Mouse (Mus musculus): Measurements from ENCODE around the gene Pip4k2b. TPM values are rescaled to one million over a fixed set of nuclear protein-coding genes. Genes with fewer than 3 reads are reported as not detected.
"Not testable (repeated sequence)": the region's sequence is repeated elsewhere in the genome, so short reads cannot be mapped to it uniquely, and the experiment has no call there.

The Pip4k2b gene
- total RNA-seq, 1 experiment from 2014 or later = 29.0 TPM

DNA sequence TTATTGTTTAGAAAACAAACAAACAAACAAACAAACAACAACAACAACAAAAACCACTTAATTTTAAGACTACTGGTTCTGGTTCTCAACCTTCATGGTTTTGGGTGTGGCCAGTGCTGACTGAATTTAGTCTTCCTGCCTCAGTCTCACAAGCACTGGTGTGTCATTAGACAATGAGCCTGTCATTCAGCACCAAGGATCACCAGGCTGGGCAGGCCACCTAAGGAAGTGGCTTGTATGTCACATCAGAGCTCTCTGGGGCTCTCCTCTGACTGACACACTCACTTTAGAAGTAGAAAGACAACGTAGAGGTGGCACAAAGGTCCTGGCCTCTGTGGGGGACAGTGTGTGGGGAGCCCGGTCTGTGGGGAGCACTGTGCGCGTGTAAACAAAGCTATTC lies 25.5 kb downstream of the Pip4k2b start:
- ATAC-seq (ENCODE audit: extremely low read depth, insufficient number of reproducible peaks, low FRiP score, poor library complexity, severe bottlenecking) = peak; percentile 23; the same call in 1 of the 2 replicates

DNA sequence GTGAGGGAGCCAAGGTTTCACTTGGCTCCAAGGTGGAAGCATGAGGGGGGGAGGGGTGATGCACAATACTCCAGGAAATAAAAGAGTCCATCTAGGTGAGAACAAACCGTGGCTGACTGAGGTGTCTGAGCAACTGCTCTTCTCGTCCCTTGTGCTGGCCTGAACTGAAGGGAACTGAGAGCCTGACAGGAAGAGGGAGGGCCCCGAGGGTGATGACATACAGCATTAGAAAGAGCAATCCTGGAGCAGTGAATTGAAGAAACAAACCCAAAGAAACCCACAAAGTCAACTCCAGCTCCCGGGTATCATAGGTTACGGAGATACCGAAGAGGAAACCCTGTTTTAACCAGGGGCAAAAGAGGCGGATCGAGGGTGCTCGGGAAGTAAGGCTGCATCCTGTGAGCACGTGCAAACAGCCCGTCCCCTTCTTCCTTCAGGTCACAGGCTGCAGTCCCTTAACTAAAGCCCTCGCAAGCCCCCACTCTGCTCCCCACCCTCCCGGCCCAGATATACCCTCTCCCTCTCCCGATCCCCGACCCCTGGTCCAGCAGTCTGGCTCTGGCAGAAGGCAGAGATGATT lies 26.1 kb downstream of the Pip4k2b start:
- ATAC-seq (ENCODE audit: extremely low read depth, insufficient number of reproducible peaks, low FRiP score, poor library complexity, severe bottlenecking) = peak; percentile 59

DNA sequence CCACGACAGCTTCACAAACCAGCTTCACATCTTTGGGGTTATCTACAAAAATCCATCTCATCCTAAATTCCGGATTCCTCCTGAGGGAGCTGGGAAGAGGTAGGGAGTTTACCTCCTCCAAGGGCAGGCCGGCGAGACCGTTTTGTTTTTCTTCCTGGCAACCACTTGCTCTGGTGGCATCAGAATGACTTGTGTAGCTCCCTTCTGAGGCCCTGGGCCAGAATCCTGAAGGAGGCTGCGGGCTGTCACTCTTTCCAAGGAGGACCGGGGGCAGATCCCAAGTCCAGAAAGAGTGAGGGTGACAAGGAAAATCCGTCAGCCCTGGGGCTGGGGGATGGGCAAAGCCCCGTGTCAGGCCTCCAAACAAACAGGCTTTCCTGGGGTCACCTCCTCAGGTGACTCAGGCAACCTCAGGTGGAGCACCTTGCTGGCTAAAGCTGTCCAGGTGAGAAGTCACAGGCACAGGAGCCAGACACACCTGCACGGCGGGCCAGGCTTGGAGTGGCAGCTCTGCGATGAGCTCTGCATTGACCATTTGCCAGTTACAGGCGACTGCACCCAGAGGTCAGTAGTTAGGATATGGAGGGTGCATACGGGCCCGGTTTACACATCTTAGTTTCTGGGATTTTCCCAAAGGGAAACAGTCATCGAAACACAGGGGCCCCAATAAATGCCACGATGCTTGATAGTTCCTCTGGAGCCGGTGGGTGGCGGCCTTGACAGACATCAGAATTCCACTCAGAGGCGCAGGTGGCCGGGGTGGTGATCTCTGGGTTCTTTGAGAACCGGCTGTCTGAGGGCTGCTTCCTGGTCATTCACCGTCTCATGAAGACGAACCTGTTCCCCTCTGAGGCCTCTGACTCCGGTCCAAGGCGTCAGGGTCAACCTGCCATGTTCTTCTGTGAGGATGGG lies 26.9 kb downstream of the Pip4k2b start:
- ATAC-seq (ENCODE audit: extremely low read depth, insufficient number of reproducible peaks, low FRiP score, poor library complexity, severe bottlenecking) = no peak

DNA sequence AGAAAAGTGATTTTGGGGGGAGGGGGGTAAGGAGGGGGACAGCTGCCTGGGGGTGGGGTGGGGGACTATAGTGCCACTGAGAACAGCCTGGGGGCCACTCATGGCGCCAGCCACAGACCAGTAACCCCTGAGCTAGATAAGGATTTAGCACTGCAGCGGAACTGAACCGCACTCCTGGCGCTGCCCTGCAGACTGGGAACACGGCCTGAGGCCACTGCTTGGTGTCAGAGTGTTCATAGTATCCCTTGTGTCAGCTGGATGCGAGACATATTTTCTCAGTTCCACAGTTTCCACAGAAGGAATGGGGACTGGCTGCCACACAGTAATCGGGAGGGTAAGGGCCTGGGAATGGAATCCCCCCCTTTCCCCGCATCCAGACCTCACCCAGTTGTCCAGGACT lies 28.5 kb downstream of the Pip4k2b start:
- no peak for ATAC-seq (ENCODE audit: extremely low read depth, insufficient number of reproducible peaks, low FRiP score, poor library complexity, severe bottlenecking)

DNA sequence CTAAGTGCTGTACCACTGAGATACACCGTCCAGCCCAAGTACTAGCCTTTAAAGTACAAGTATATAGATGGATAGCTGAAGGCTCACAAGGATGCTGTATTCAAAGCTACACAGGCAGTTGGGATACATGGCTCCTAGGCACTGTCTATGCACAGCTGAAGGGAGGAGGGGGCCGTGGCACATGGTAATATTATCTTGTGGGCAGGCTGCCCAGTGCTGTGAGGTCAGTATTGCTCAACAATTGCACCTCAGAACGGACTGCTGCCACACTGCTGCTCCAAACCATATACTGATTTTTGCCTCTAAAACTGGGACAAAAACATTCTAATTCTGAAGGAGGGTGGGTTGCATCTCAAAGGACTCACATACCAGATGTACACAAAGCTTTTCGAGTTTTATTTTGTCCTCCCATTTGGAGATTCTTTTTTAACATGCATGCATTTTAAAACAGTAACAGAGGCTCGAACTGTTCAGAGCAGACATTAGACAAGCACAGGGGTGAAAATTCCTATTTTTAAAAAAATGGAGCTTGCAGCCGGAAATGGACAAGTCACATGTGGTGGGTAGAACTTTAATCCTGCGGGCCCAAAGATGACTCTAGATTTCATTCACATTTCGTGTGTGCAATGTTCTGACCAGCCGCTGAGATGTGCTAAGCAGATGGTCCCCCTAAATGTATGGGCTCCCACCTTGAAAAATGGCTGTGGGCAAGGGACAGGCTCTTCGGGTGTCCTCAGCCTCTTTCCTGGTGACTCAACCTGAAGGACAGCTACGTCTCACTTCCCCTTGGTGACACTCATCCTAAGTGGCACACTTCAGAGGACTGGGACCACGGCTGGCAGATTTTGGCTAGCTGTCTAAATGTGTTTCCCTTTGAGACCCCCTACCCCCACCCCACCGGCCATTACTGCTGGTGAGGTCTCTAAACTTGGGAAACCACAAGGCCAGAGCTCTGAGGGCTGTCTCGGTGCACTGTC lies 29.4 kb downstream of the Pip4k2b start:
- ATAC-seq (ENCODE audit: extremely low read depth, insufficient number of reproducible peaks, low FRiP score, poor library complexity, severe bottlenecking) = no peak

DNA sequence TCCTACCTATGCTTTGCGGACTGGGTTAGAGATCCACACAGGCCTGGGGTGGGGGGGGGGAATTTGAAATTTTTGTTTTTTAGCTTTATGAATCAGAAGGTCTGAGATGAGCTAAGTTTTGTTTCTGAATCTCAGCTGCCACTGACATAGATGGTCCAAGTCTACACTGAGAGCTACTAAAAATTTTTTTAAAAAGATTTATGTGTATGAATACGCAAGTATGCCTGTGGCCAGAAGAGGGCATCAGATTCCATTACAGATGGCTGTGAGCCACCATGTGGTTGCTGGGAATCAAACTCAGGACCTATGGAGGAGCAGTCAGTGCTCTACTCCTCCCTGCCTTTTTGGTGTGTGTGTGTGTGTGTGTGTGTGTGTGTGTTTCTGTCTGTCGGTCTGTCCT lies 30.1 kb downstream of the Pip4k2b start:
- no peak for ATAC-seq (ENCODE audit: extremely low read depth, insufficient number of reproducible peaks, low FRiP score, poor library complexity, severe bottlenecking)

DNA sequence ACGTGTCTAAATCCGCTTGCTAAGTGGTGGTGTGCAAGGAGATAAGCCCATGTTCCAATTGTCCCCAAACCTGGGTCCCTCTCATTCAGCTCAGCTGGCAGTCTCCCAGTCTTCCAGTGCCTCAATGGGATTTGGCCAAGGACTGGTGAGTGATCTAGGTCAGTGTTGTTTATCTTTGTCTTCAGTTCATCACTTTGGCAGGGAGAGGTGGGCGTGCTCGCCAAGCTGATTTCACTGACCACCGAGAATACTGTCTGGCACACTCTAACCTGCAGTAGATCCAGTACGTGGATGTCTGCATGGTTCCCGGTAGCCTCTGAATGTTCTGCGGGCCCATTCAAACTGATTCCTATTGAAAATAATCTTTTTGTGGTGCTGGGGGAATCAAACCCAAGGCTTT lies 30.6 kb downstream of the Pip4k2b start:
- no peak for ATAC-seq (ENCODE audit: extremely low read depth, insufficient number of reproducible peaks, low FRiP score, poor library complexity, severe bottlenecking)

DNA sequence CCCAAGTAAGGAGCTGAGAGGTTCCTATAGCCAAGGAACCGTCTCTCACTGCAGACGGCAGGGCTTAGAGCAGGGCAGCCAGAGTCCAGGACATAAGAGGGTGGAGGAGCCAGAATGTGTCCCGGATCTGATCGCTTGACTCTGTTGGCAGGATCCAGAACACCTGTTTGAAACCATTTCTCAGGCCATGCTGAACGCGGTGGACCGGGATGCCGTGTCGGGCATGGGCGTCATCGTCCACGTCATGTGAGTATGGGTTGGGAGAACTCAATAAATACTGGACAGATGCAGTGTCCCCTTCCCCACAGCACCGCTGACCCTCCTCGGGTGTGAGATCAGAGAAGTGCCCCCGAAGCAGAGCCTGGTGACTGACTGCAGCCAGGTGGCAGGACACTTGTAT lies 32.2 kb downstream of the Pip4k2b start:
- no peak for ATAC-seq (ENCODE audit: extremely low read depth, insufficient number of reproducible peaks, low FRiP score, poor library complexity, severe bottlenecking)

DNA sequence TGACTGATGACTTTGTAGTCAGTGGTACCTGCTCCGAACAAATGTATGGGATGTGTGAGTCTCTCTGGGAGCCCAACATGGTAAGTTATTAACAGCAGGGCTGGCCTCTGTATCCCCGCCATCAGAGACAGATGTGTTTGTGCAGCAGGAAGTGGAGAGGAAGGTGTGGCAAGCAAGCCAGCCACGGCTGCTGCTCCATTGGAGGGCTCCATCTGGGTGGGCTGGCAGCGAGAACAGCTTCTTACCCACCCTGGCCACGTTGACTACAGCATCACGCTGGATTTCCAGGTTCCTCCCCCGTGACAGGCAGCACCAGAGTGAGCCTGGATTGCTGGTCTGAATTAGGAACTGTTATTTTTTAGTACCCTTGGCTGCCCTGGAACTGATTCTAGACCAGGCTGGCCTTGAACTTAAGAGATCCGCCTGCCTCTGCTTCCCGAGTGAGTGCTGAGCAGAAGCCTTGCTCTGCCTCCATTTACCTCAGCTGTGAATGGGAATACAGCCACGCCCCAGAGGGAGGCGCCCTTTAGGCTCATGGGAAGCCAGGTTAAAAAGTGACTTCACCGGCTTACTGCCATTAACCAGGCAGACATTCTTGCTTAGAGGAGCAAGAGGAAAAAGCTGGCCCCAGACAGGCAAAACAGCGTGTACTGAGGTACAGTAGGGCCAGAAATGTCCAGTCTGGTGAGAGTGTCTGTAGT lies 33.2 kb downstream of the Pip4k2b start:
- no peak for ATAC-seq (ENCODE audit: extremely low read depth, insufficient number of reproducible peaks, low FRiP score, poor library complexity, severe bottlenecking)

DNA sequence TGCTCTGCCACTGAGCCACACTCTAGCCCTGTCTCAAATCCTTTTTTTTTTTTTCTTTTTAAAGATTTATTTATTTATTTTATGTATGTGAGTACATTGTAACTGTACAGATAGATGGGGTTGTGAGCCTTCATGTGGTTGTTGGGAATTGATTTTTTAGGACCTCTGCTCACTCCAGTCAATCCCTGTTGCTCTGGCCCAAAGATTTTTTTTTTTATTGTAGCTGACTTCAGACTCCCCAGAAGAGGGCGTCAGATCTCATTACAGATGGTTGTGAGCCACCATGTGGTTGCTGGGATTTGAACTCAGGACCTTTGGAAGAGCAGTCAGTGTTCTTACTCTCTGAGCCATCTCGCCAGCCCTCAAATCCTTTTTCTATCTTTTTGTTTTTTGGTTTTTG lies 34.4 kb downstream of the Pip4k2b start:
- ATAC-seq (ENCODE audit: extremely low read depth, insufficient number of reproducible peaks, low FRiP score, poor library complexity, severe bottlenecking) = not testable (repeated sequence)

DNA sequence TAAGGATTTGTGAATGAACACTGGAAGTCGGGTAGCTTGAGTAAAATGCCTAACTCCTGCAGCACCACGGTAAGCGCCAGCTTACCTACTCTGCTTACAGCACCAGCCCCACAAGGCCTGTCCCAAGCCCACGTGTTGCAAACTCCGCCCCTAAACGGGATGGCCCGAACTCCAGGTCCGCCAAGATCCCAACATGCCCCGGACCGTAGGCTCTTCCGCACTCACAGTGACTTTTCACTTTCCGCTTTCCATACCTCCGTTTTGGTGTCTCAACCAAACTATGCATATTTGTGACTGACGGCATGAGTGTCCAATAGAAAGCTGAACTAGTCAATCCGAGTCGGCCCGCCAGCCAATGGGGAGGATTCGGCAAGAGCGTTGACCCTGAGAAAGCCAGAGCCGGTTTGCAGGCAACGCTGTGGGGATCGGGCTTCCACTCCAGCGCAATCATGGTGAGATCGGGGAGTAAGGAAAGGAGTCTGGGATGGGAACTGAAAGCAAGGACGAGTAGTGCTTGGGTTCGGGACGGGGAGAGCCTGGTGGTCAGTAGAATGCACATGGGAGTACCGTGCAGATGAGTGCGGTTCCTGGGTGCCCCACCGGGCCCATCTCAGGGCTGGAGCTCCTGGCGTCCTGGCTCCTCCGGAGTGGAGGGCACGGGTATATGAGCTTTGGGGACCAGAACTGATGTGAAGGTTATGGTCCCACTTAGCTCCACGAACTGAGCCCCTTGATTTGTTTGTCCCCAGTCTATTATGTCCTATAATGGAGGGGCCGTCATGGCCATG lies 41.3 kb downstream of the Pip4k2b start, which contains the start of gene Psmb3:
Gene Psmb3, plus strand, starts transcription at position 361 of the 788 bp plus-strand sequence.
- peak; percentile 87 for ATAC-seq (ENCODE audit: extremely low read depth, insufficient number of reproducible peaks, low FRiP score, poor library complexity, severe bottlenecking)

DNA sequence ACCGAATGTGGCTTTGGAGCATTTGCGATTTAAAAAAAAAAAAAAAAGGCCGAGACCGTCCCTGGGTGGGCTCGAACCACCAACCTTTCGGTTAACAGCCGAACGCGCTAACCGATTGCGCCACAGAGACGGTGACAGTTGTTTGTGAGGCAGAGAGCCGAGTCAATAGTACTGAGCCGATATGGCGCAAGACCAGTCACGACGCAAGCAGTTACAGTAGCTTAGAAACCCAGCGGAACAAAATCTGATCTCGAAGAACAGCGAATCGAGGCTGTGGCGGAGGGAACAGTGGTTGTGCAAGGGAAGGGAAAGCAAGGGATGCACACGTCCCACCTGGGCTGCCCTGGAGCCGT lies 42.1 kb downstream of the Pip4k2b start:
- ATAC-seq (ENCODE audit: extremely low read depth, insufficient number of reproducible peaks, low FRiP score, poor library complexity, severe bottlenecking) = peak; percentile 56

DNA sequence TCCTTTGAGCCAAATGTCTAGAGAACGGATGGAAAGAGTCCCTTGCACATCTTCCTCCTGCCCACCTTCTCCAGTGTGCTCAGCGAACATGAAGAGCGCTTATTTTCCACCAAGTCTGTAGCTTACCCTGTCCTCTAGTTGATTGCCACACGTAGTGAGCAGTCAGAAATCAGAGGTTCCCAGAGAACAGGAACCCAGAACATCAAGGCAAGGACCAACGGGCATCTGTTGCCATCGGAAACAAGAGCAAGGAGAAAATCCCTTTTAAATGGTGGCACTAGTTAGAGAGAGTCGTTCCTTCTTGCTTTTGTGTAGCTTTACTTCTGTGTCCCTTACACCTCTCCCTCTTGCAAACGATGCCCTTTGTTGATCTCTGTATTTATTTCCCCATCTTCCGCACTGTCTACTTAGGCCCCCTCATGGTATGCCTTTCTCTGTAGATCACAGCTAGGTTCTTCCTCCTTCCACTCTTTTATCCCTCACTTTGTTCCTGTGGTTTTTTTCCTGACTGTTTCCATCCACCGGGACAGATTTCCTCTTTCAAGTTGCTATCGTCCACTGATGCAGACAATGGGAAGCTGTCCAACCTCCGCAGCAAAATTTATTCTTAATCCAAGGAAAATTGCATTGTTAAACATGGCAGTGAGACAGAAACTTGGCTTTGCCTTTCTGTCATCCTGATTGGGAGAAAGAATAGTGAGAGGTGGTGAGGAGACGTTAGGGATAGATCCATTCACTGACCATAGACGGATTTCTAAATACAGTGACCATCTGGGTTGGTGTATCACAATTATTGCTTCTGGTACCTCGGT lies 42.7 kb downstream of the Pip4k2b start:
- no peak for ATAC-seq (ENCODE audit: extremely low read depth, insufficient number of reproducible peaks, low FRiP score, poor library complexity, severe bottlenecking)

DNA sequence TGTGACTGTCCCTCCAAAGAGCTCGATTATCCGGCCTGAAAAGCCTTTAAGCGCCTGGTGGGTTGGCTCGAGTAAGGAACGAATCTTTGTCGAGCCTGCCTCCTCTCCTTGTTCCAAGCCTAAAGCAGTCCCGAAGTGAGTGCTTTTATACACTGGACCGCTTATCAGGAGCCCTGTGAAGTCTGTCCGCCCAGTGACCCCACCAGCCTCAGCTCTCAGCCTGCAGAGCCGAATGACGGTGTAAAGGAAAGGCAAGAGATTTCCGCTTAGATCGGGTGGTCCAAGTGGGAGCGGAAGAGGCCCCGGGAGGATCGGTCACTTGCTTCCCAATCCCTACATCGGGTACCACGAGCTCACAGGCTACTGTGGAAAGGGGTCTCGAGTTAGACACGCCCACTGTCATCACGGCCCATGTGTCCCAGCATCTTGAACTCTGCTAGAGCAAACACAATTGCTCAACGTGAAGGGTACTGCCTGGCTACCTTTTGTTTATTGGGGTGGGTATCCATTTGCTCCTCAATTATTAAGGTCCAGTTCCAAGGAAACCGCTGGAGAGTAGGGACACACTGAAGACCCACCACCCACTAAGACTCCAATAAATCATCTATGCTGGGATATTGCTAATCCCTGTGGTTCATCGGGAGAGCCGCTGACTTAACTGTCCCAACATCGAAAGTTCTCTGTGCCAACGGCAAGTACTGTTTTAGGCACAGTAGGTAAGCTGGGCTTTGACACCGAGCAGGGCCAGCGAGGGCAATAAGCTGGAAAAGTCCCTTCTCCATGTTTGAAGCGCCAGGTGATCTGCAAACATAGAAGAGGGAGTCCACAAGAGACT lies 43.5 kb downstream of the Pip4k2b start:
- ATAC-seq (ENCODE audit: extremely low read depth, insufficient number of reproducible peaks, low FRiP score, poor library complexity, severe bottlenecking) = no peak

DNA sequence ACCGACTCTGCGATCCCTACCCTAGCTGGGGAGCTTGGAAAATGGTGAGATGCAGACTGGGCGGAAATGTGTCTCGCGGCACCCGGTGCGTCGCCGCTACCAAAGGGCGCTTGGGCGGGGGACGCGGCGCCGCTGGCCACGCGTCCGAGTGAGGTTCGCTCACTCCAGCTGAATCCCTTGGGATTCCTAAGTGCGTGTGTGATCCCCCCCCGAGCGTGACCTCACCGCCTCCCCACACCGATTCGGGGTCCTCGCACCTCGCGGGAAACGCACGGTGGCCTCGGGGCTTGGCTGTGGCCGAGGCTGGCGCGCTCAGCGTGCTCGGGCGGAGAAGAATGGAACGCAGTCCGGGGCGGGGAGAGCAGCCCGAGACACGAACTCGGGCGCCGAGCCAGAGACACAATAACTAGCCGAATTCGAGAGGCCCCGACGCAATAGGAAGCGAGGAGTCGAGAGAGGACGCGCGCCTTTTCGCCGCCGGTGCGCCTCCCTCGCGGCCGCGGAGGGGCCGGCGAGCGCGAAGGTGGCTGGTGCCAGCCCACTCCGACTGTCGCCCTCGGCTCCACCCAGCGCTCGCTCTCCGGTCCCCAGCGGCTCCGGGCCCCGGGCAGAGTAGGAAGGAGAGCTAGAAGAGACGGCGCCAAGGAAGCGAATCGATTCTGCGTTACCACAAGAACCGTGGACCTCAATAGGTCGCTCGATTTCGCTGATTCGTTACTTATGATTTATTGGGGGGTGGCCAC lies 44.3 kb downstream of the Pip4k2b start, which contains the start of gene Pcgf2:
Gene Pcgf2, minus strand, starts transcription at position 495 of the 743 bp plus-strand sequence.
- ATAC-seq (ENCODE audit: extremely low read depth, insufficient number of reproducible peaks, low FRiP score, poor library complexity, severe bottlenecking) = no peak

DNA sequence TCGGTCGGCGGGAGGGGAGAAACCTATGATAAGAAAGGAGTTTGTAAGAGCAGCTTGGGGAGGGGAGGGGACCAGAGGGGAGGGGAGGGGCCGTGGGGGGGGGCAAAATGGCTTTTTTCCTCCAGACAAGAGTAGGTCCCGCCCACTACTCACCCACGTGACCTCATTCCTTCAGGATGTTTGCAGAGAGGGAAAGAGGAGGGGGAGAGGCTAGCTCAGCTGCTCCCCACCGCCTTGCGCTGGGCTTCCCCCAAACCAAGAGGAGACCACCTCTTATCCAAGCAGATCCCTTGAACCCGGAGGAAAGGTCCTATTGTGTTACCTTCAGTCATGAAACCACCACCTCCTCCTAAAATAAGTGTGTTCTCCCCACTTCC lies 44.9 kb downstream of the Pip4k2b start:
- ATAC-seq (ENCODE audit: extremely low read depth, insufficient number of reproducible peaks, low FRiP score, poor library complexity, severe bottlenecking) = no peak
